Mouse (Mus musculus) ES-Bruce4 (cell line): ENCODE data around the gene Med13. TPM values are rescaled to one million over a fixed set of nuclear protein-coding genes. Genes with fewer than 3 reads are reported as not detected.
A peak's percentile ranks its signal among the peaks of the same experiment; 100 is the strongest.

Source experiments
- H3K27ac ChIP-seq: 2 replicates; pipeline ENCODE4 v1.5.1; 2012; ENCODE audit warnings: low read length, inconsistent platforms; ENCODE audit not compliant: insufficient read depth
- H3K27me3 ChIP-seq: 2 replicates; pipeline ENCODE4 v1.6.1; 2012; ENCODE audit warnings: mild to moderate bottlenecking, low read length, inconsistent platforms; ENCODE audit not compliant: control insufficient read depth, poor library complexity, insufficient read depth, severe bottlenecking
- H3K36me3 ChIP-seq: 2 replicates; pipeline ENCODE4 v1.6.1; 2012; ENCODE audit warnings: inconsistent platforms, mild to moderate bottlenecking, low read length, moderate library complexity; ENCODE audit not compliant: control insufficient read depth, poor library complexity, insufficient read depth, severe bottlenecking
- H3K4me1 ChIP-seq: one replicate; pipeline ENCODE4 v1.8.1; 2011; ENCODE audit warnings: low read length; ENCODE audit not compliant: control insufficient read depth, insufficient read depth
- H3K4me3 ChIP-seq: 2 replicates; pipeline ENCODE4 v1.5.1; 2011; ENCODE audit warnings: low read depth, mild to moderate bottlenecking, low read length
- H3K9ac ChIP-seq: 2 replicates; pipeline ENCODE4 v1.6.1; 2012; ENCODE audit warnings: low read depth, mild to moderate bottlenecking, inconsistent platforms; ENCODE audit not compliant: poor library complexity, severe bottlenecking
- H3K9me3 ChIP-seq: replicated peaks from 2 replicates; pipeline ENCODE4 v1.6.1; 2012; ENCODE audit warnings: mild to moderate bottlenecking, low read length, inconsistent platforms; ENCODE audit not compliant: control insufficient read depth, poor library complexity, insufficient read depth, severe bottlenecking
- CTCF ChIP-seq: IDR thresholded peaks from one replicate; pipeline ENCODE4 v1.8.1; 2011; ENCODE audit warnings: low read depth, low read length
- EP300 ChIP-seq: IDR thresholded peaks from 2 replicates; pipeline ENCODE4 v1.6.1; 2011; ENCODE audit warnings: low read depth, low read length; ENCODE audit not compliant: insufficient read depth
- POLR2A ChIP-seq: IDR thresholded peaks from one replicate; pipeline ENCODE4 v1.8.1; 2011; ENCODE audit warnings: low read length; ENCODE audit not compliant: insufficient read depth
- polyA plus RNA-seq: library from polyadenylated mRNA; stranded (reverse); fragments of >200 nt; gene quantifications from 2 replicates; pipeline ENCODE4 v1.2.4, GENCODE M21; 2011; ENCODE audit warnings: low read depth; ENCODE audit not compliant: missing spikeins, insufficient read depth, insufficient read length

Gene Med13
- polyA plus RNA-seq, 1 experiment = 58.7 TPM

DNA sequence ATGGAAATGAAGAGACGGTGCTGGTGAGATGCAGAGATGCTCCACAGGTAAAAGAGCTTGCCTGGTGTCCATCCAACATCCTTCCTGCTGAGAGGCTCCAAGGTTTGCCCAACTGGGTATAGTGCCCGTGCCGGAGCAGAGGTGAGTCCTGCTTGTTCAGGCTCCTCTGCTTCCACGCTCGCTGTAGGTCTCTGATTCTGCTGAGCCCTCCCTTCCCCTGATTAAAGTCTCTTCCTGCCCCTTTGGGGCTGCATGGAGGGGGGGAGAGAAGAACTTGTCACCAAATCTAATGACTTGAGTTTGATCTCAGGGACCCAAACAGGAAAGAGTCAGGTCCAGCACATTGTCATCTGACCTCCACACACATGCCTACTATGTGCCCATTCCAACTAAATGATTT is 12.5 kb upstream of the Med13 start:
- no peaks in the 10 kb centered on the region for H3K36me3 ChIP-seq
- H3K27ac ChIP-seq = no peak overlapping the region
- TF ChIP-seq POLR2A (no peak), CTCF (no peak), EP300 (no peak)

DNA sequence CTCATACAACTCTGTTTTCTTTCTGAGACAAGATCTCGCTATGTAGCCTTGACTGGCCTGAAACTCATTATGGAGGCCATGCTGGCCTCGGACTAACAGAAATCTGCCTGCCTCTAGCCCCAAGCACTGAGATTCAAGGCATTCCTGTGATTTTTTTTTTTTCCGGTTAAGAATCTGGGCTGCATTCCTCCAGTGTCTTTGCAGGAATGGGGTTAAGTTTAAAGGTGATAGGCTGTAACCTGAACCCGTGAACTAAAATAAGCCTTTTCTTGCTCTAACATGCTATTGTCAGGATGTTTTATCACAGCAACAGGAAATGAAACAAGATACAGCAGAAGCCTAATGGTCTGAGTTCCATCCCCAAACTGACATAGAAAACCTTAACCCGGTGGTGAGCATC is 11.6 kb upstream of the Med13 start:
- no peaks in the 10 kb centered on the region for H3K4me1 ChIP-seq
- no peak overlapping the region for H3K9ac ChIP-seq
- no peak overlapping the region for H3K27ac ChIP-seq
- no peak for TF ChIP-seq POLR2A
- no peak for TF ChIP-seq CTCF
- TF ChIP-seq EP300 = no peak
- no peaks in the 10 kb centered on the region for H3K9me3 ChIP-seq
- H3K27me3 ChIP-seq = no peaks in the 10 kb centered on the region; the same call in 1 of the 2 replicates
- no peaks in the 10 kb centered on the region for H3K36me3 ChIP-seq
- no peak overlapping the region for H3K4me3 ChIP-seq

More for the DNA sequence above, 12.5 kb upstream of the Med13 start:
- no peak overlapping the region for H3K4me3 ChIP-seq
- no peaks in the 10 kb centered on the region for H3K4me1 ChIP-seq
- H3K9ac ChIP-seq = no peak overlapping the region
- H3K9me3 ChIP-seq = no peaks in the 10 kb centered on the region
- peaks cover 2% of the 10 kb centered on the region; the same call in 1 of the 2 replicates for H3K27me3 ChIP-seq

DNA sequence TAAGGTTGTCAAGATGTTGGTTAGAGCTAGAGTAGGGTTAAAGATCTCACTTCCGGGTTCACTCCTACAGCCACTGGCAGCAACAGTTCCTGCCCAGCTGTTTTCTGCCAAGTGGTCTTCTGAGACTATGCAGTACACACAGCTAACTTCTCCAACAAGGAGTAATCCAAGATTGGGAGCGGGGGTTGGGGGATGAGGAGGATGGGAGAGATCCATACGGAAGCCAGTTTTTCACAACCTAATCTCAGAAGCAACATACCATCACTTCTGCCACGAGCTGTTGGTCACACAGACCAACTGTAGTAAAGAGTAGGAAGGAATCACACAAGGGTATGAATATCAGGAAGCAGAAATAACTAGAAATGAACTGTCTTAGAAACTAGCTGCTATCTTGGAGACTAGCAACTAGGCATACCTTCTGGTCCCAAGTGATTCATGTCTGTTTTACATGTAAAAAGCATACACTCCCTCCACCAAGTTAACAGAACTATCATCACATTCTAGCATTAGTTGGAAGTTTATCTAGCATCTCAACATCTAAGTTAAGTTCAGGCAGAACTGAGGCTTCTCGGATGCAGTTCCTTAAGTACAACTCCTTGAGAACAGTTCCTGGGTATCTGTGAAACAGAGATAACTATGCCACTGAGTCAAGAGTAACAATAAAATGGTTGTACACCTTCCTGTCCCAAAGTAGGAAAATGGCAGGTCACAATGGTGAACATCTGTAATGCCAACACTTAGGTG is 7.5 kb upstream of the Med13 start:
- Histone ChIP-seq H3K27ac (no peak overlapping the region), H3K4me3 (no peak overlapping the region), H3K4me1 (no peaks in the 10 kb centered on the region), H3K27me3 (no peaks in the 10 kb centered on the region; the same call in 1 of the 2 replicates), H3K9ac (no peak overlapping the region), H3K36me3 (no peaks in the 10 kb centered on the region), H3K9me3 (no peaks in the 10 kb centered on the region)
- TF ChIP-seq EP300 = no peak
- no peak for TF ChIP-seq CTCF

DNA sequence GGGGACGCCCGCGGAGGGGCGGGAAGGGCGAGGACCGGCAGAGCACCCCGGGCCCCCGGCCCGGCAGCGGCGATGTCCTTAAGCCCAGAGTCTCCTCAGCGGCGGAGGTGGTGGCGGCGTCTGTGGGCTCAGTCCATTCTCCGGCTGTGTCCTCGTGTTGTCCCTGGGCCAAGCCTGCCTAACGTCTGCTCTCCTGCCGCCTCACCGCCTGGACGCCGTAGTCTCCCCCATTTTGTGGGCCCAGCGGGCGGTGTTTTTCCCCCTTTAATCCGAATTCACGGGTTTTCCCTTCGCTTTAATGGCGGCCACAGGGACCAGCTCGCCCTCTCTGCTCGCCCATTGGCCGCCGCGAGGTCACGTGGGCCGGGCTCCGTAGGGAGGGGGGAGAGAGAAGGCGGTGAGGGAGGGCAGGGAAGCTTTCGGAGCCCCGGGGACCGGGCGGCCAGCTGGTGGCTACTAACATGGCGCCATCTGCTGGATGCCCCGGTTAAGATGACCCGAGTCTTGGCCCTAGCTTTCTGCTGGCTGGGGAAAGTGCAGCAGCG is 654 bp upstream of the Med13 start:
- Histone ChIP-seq H3K27me3 (no peaks in the 10 kb centered on the region; the same call in 1 of the 2 replicates), H3K9ac (peak overlapping the region; percentile 83), H3K27ac (peak overlapping the region; percentile 72), H3K4me3 (peak overlapping the region; percentile 91), H3K9me3 (no peaks in the 10 kb centered on the region), H3K4me1 (no peaks in the 10 kb centered on the region), H3K36me3 (peaks cover 16% of the 10 kb centered on the region)
- peak; percentile 80 for TF ChIP-seq CTCF
- TF ChIP-seq POLR2A = no peak
- TF ChIP-seq EP300 = no peak

DNA sequence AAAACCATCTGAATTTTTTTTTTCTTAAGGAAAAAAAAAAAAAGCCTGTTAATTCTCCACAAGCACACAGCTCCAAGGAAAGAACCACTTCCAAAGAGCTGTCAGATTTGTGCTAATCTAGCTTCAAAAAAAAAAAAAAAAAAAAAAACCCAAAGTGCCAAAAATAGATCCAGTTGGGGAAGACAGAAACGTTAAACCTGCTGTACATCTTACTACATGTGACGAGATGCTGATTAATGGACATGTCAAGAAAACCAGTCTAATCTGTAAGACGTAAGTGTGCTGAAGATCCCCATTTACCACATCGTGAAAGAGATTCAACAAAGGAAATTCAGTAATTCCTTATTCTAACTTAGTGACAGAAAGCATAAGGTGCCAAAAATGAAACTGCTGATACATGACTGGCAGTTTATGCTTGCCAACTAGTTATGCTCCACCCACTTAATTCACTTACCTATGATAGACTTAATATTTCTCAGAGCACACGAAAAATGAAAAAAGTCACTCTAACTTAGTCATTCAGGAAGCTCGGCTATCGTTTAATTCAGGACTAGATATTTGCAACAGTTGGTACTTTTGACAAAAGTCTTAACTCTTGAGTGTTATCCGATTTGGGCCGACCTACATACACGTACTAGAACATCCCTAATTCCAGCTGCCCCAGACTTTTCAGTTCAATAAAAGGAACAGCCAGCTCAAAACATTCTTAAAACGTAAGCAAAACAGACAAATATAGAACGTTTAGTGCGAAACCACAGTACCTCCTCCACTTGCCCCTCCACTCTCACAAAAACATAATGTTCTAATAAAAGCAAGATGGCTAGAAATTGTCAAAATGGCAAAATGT is 1.2 kb downstream of the Med13 start:
- Histone ChIP-seq H3K4me1 (no peaks in the 10 kb centered on the region), H3K36me3 (peaks cover 16% of the 10 kb centered on the region), H3K27ac (no peak overlapping the region), H3K9ac (peak overlapping the region; percentile 83), H3K27me3 (no peaks in the 10 kb centered on the region), H3K9me3 (no peaks in the 10 kb centered on the region), H3K4me3 (peak overlapping the region; percentile 77)
- TF ChIP-seq POLR2A (no peak), EP300 (no peak), CTCF (no peak)
